Mouse (Mus musculus) ES-E14 (cell line): Measurements from ENCODE around the gene Hydin. TPM values are rescaled to one million over a fixed set of nuclear protein-coding genes. Genes with fewer than 3 reads are reported as not detected.

Source experiments
- DNase-seq: peaks from one replicate; pipeline ENCODE4 v3.0.0-alpha.2; 2013; ENCODE audit warnings: low read depth, low spot score
- H3K27ac ChIP-seq: 2 replicates; pipeline ENCODE4 v1.5.1; 2012; ENCODE audit warnings: low read depth, mild to moderate bottlenecking, low read length, moderate library complexity, mixed read lengths; ENCODE audit not compliant: poor library complexity, insufficient read depth, severe bottlenecking
- H3K36me3 ChIP-seq: 2 replicates; pipeline ENCODE4 v1.6.1; 2012; ENCODE audit warnings: mild to moderate bottlenecking, low read length, moderate library complexity, mixed read lengths; ENCODE audit not compliant: control insufficient read depth, poor library complexity, insufficient read depth, severe bottlenecking
- H3K4me1 ChIP-seq, 2 experiments: fragments of 150-350 bp in 1 of 2; sonication (generic) in 1 of 2; 2 replicates each; pipeline ENCODE4 v1.6.1; 2012; ENCODE audit warnings: low read length in 2 of 2, mild to moderate bottlenecking in 1 of 2, mixed read lengths in 1 of 2; ENCODE audit not compliant: control insufficient read depth in 2 of 2, insufficient read depth in 2 of 2, poor library complexity in 1 of 2
- H3K4me3 ChIP-seq, 2 experiments: fragments of 150-350 bp in 1 of 2; sonication (generic) in 1 of 2; 2 replicates each; pipeline ENCODE4 v1.5.1; 2012; ENCODE audit warnings: low read length in 2 of 2, low read depth in 1 of 2, mild to moderate bottlenecking in 1 of 2, mixed read lengths in 1 of 2; ENCODE audit not compliant: insufficient read depth in 1 of 2, poor library complexity in 1 of 2, severe bottlenecking in 1 of 2
- H3K9ac ChIP-seq: 2 replicates; pipeline ENCODE4 v1.6.1; 2012; ENCODE audit warnings: low read depth, mild to moderate bottlenecking, low read length, mixed read lengths; ENCODE audit not compliant: poor library complexity, insufficient read depth, severe bottlenecking
- H3K9me3 ChIP-seq: fragments of 150-350 bp; sonication (generic); 2 replicates; pipeline ENCODE4 v1.6.1; 2012; ENCODE audit warnings: low read depth, mild to moderate bottlenecking, low read length; ENCODE audit not compliant: control insufficient read depth, insufficient read depth
- CHD2 ChIP-seq: IDR thresholded peaks from 2 replicates; pipeline ENCODE4 v1.6.1; 2014; ENCODE audit warnings: mild to moderate bottlenecking, low read depth, low read length, inconsistent platforms
- HCFC1 ChIP-seq: IDR thresholded peaks from 2 replicates; pipeline ENCODE4 v1.6.1; 2012; ENCODE audit warnings: low read length, inconsistent platforms, borderline replicate concordance; ENCODE audit not compliant: insufficient read depth
- MAFK ChIP-seq: IDR thresholded peaks from 2 replicates; pipeline ENCODE4 v1.6.1; 2014; ENCODE audit warnings: mild to moderate bottlenecking, low read depth, low read length, inconsistent platforms; ENCODE audit not compliant: insufficient read depth
- ZC3H11A ChIP-seq: IDR thresholded peaks from 2 replicates; pipeline ENCODE4 v1.6.1; 2012; ENCODE audit warnings: low read depth, mild to moderate bottlenecking, inconsistent platforms, low read length, borderline replicate concordance
- ZNF384 ChIP-seq: IDR thresholded peaks from 2 replicates; pipeline ENCODE4 v1.6.1; 2012; ENCODE audit warnings: low read depth, low read length, inconsistent platforms
- in situ Hi-C, 2 experiments: fragments of 600-800 bp; cut with MboI; formaldehyde crosslinking; loops; one replicate each; pipeline ENCODE4 v1.15.1; 2025; ENCODE audit warnings: low sequenced_read_pairs in 2 of 2, inconsistent platforms in 1 of 2; ENCODE audit not compliant: unreplicated experiment in 2 of 2
- total RNA-seq: library from RNA; depleted of rRNA; stranded (reverse); fragments of 300-350 nt; gene quantifications from 2 replicates; pipeline ENCODE4 v1.2.3, GENCODE M21; 2012

The Hydin gene
- total RNA-seq, 1 experiment, result 1.0 TPM

DNA sequence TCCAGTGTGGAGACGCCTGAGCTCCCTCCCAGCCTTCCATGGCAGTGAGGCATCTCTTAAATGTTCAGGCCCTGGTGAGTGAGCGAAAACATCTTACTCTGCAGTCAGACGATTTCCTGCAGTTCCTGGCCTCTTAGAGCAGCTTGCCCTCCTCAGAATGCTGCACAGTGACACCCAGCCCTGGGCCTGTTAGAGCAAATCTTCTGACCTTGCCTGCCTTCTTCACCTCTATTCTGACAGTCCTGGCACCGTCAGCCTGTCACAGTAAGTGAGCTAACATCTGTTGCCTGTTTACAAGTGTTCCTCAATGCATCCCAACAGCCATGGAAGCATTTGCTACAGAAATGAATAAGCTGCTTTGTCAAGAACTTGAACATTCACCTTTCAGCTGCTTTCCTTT, 376.4 kb downstream of the Hydin start:
- in situ Hi-C loops, result no loop called here
- Histone ChIP-seq H3K9me3 (no peaks in the 10 kb centered on the region), H3K9ac (no peak overlapping the region), H3K4me1 (no peaks in the 10 kb centered on the region), H3K27ac (no peak overlapping the region), H3K4me3 (no peak overlapping the region), H3K36me3 (peaks cover 27% of the 10 kb centered on the region)
- DNase-seq, result no peak
- no peak for TF ChIP-seq HCFC1
- TF ChIP-seq ZNF384, result no peak
- no peak for TF ChIP-seq ZC3H11A
- TF ChIP-seq MAFK, result no peak
- TF ChIP-seq CHD2, result no peak

- Histone ChIP-seq H3K4me3 (no peak overlapping the region), H3K9me3 (no peaks in the 10 kb centered on the region), H3K27ac (no peak overlapping the region), H3K9ac (no peak overlapping the region), H3K4me1 (no peaks in the 10 kb centered on the region), H3K36me3 (peaks cover 31% of the 10 kb centered on the region)
- no peak for TF ChIP-seq ZC3H11A
- TF ChIP-seq MAFK, result no peak
- no peak for TF ChIP-seq CHD2
- no peak for DNase-seq
- in situ Hi-C loops, result no loop called here
Observed at GRCm38 (mm10) chr8:110644422-110644821, 377.6 kb downstream of the Hydin start.

DNA sequence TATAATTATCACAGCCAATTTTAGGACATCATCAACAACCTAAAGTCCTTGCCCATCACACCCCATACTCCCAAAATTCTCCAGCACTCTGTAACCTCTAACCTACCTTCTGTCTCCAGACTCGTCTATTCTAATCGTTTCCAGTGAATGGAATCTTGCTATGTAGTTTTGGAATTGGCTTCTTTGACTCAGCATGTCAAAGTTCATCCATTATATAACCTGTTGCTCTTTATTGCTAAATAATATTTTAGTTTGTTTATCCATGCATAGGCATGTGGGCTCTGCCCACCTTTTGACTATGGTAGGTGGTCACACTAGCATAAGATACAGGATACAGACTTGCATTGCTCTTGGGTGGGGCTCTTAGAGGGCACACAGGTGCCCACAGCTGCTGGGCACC, 378.1 kb downstream of the Hydin start:
- Histone ChIP-seq H3K4me3 (no peak overlapping the region), H3K9me3 (no peaks in the 10 kb centered on the region), H3K4me1 (no peaks in the 10 kb centered on the region), H3K9ac (no peak overlapping the region), H3K36me3 (peaks cover 35% of the 10 kb centered on the region), H3K27ac (no peak overlapping the region)
- no peak for DNase-seq
- no peak for TF ChIP-seq ZNF384
- TF ChIP-seq ZC3H11A, result no peak
- TF ChIP-seq HCFC1, result no peak
- TF ChIP-seq MAFK, result no peak
- no peak for TF ChIP-seq CHD2
- in situ Hi-C loops, result no loop called here

DNA sequence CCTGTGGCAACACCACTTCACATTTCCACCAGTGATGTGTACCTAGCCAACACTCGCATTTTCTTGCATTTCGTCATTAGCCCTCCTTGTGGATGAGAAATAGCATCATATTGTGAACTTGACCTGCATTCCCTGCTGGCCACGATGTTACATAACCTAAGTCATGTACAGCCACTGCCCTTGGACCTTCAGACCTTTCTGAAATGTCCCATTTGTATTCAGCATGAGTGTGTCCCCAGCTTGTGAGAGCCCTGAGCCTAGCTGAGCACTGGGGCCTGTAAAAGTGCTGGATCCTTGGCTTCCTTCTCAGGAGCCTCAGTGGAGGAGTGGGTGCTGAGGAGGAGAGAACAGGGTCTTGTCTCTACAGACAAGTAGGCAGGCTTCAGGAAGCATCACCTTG, 378.6 kb downstream of the Hydin start:
- Histone ChIP-seq H3K36me3 (peaks cover 38% of the 10 kb centered on the region), H3K4me1 (no peaks in the 10 kb centered on the region)

DNA sequence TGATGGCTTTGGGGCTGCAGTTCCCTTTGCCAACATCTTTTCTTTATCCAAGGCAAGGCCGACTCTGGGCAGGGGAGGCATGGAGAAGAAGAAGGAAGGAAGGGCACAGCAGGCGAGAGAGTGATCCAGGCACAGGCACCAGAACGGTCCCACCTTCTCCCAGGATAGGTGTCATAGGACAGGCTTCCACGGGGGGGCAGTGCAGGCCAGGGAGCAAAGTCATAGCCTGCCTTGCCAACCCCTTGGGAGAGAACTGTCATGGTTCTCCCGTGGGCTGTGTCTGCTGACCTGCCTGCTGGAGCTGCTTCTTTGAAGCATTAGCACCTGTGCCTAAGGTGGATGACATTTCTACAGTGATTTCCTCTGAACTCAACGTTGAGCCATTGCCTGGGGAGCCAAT, 379.3 kb downstream of the Hydin start:
- H3K27ac ChIP-seq, result no peak overlapping the region

More for the DNA sequence above, 378.6 kb downstream of the Hydin start:
- no peak overlapping the region for H3K27ac ChIP-seq
- H3K9me3 ChIP-seq, result no peaks in the 10 kb centered on the region
- DNase-seq, result no peak
- no peak overlapping the region for H3K4me3 ChIP-seq
- H3K9ac ChIP-seq, result no peak overlapping the region
- TF ChIP-seq CHD2 (no peak), MAFK (no peak), ZNF384 (no peak), HCFC1 (no peak)
- in situ Hi-C loops, result no loop called here

More for the DNA sequence above, 379.3 kb downstream of the Hydin start:
- no peak for TF ChIP-seq MAFK
- in situ Hi-C loops, result no loop called here
- peaks cover 43% of the 10 kb centered on the region for H3K36me3 ChIP-seq
- H3K4me3 ChIP-seq, result no peak overlapping the region
- H3K4me1 ChIP-seq, result no peaks in the 10 kb centered on the region
- no peak for DNase-seq
- H3K9me3 ChIP-seq, result no peaks in the 10 kb centered on the region
- no peak overlapping the region for H3K9ac ChIP-seq
